Mouse (Mus musculus) activated CD4-positive, CD25-positive, alpha-beta regulatory T cell, adult 4 months (primary cell): ENCODE results near the gene Gm20683. TPM values are rescaled to one million over a fixed set of nuclear protein-coding genes. Genes with fewer than 3 reads are reported as not detected.
A peak's percentile ranks its signal among the peaks of the same experiment; 100 is the strongest.
"Not testable (repeated sequence)": the region's sequence is repeated elsewhere in the genome, so short reads cannot be mapped to it uniquely, and the experiment has no call there.

ENCODE experiments used
- ATAC-seq: one replicate; pipeline ENCODE4 v1.8.0; 2017
- polyA plus RNA-seq, 2 experiments: library from polyadenylated mRNA; unstranded; fragments of 100-300 nt; shearing (Covaris generic); gene quantifications; one replicate each; pipeline ENCODE4 v1.2.1; 2017

The Gm20683 gene
- polyA plus RNA-seq, 2 experiments from 2014 or later, result 1.1 TPM; not detected in 1

DNA sequence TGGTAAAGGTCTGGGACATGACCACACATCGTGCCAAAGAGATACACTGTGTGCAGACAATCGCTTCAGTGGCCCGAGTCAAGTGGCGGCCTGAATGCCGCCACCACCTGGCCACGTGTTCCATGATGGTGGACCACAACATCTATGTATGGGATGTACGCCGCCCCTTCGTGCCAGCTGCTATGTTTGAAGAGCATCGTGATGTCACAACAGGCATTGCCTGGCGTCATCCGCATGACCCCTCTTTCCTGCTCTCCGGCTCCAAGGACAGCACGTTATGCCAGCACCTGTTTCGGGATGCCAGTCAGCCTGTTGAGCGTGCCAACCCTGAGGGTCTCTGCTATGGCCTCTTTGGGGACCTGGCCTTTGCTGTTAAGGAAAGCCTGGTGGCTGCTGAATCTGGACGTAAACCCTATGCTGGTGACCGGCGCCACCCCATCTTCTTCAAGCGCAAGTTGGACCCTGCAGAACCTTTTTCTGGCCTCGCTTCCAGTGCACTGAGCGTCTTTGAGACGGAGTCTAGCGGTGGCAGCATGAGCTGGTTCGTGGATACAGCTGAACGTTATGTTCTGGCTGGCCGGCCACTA is 15.5 kb downstream of the Gm20683 start:
- no peak for ATAC-seq

GRCm38 (mm10) chr17:25825311-25825710 is 16.3 kb downstream of the Gm20683 start:
- ATAC-seq, result no peak

- ATAC-seq, result no peak
Measured at GRCm38 (mm10) chr17:25824362-25825142, 17.0 kb downstream of the Gm20683 start.

GRCm38 (mm10) chr17:25823452-25823851 is 18.1 kb downstream of the Gm20683 start, which contains the start of gene Wdr24:
TSS of gene Wdr24 (plus strand) at chr17:25823627.
- peak; percentile 94 for ATAC-seq

DNA sequence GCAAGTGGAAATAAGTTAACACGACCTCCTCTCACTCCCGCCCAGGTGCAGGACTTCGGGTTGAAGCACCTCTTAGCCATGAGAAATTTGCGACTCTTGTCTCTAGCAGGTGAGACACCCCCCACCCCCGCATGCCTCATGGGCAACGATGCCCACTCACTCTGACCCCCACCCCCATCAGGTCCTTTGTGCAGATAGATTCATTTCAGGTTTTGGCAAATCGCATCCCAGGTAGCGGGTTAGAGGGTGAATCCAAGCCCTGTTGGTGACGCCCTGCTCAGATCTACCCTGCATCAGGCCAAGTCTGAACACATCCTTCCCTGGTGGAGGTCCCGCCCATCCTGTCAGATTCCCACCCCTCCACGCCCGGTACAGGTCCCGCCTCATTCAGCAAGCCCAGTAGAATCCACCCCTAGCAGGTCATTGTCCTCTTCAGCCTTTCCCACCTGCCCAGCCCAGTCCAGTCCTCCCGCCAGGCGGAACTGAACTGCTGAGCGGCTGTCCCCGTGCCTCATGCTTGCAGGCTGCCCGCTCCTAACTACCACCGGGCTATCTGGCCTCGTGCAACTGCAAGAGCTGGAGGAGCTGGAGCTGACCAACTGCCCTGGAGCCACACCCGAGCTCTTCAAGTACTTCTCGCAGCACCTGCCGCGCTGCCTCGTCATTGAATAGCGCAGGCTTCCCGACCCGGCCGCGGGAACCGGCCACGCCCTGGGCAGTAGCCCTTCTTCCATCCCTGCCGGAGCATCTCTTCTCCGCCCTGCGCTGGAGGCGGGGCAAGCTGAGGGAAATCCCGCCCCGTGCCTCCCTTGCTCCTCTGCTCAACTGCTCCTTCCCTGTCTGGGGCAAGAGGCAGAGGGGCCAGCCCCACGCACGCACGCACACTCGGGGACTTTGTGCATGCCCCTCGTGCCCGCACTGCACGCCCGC is 22.4 kb downstream of the Gm20683 start:
- no peak for ATAC-seq

DNA sequence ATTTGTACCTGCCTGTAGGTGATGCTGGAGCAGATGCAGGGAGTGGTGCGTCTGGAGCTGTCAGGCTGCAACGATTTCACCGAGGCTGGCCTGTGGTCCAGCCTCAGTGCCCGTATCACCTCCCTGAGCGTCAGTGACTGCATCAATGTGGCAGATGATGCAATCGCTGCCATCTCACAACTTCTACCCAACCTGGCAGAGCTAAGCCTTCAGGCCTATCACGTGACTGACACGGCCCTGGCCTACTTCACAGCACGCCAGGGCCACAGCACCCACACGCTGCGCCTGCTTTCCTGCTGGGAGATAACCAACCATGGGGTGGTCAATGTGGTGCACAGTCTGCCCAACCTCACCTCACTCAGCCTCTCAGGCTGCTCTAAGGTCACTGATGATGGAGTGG is 23.9 kb downstream of the Gm20683 start:
- ATAC-seq, result no peak

DNA sequence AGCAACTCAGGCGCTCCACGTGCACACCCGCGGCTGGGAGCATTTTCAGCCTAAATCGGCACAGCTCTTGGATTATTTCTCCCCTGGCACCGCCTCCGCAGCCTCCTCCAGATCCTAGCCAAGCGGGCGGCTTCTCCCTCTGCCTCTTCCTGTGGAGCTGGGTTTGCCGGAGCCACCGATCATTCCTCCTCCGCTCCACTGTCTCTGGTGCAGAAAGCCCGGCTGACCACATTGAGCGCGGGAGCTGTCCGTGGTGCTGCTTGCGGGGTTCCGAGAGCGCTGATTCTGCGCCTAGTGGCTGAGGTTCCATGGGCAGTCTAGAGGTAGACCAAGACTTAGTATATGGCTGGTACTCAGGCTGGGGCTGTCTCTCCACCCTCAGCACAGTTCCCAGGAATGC is 28.1 kb downstream of the Gm20683 start:
- ATAC-seq, result peak; percentile 43

DNA sequence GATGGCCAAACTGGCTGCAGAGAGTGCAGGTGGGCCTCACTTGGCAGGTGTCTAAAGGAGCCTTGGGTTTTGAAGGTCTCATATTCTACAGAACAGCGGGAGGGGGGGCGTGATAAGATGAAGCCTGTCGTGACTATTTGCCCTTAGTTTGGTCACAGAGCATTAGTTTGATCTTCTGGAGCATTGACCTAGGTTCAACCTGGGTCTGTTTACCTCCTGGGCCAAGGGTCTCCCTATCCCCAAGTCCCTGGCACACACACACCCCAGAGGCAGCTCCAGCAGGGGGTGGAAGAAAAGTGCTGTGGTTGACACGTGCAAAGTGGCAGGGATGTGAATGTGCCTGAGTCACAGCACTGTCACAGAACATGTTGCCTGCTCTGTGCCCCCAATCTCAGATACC is 30.7 kb downstream of the Gm20683 start:
- ATAC-seq, result no peak

DNA sequence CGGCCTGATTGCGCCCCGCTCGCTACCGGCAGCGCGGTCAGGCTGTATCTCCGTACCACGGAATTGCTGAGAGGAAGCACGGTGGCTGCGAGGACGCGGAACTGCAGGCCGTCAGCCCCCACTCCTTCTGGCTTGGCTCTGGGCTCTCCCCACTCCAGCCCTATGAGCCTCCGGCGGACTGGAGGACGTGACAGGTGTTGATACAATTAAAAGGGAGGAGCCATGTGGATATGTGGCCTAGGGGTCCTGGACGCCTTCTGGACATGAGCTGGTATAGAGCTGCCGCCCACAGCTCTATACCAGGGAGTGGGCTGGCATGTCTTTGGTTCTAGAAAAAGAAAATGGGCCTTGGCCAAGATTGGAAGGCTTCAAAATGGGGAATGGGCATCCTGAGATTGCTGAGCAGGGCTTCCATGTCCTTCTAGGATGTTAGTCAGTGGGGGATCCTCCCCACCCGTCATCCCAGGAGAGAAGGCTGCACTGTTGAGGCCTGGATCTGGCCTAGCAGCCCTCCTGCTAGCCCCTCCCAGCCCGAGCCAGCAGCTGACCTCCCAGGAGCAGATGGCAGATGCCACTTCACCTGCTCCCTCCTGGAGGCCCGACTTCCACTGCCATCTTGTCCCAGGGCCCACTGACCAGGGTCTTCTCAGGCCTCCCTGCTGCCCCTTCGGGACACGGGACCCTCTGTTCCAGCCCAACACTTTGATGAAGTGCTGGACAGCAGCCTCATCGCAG is 31.8 kb downstream of the Gm20683 start:
- ATAC-seq, result no peak

GRCm38 (mm10) chr17:25808789-25809605 is 32.6 kb downstream of the Gm20683 start, which contains the start of gene Fbxl16:
TSS of gene Fbxl16 (plus strand) at chr17:25809085.
- no peak for ATAC-seq

DNA sequence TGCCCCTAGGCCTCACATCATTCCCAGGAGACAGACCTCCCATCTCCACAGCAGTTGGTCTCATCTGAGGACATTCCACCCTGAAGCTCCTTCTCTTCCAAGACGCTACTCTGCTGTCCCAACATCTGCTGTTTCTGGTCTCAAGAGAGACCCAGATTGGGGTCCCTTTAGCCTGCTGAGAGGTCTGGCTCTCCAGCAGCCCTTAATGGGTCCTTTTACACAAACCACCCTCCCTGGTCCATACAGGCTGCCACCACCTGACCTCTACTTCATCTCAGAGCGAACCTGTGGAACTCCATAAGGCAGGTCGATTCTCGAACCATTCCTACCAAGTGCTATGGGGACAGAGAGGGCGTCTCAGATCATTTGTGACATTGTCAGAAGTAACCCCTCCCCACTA is 33.5 kb downstream of the Gm20683 start:
- ATAC-seq, result no peak

GRCm38 (mm10) chr17:25807452-25807851 is 34.1 kb downstream of the Gm20683 start:
- ATAC-seq, result not testable (repeated sequence)

GRCm38 (mm10) chr17:25806507-25806906 is 35.1 kb downstream of the Gm20683 start:
- ATAC-seq, result no peak

GRCm38 (mm10) chr17:25802825-25803517 is 38.6 kb downstream of the Gm20683 start:
- ATAC-seq, result no peak

DNA sequence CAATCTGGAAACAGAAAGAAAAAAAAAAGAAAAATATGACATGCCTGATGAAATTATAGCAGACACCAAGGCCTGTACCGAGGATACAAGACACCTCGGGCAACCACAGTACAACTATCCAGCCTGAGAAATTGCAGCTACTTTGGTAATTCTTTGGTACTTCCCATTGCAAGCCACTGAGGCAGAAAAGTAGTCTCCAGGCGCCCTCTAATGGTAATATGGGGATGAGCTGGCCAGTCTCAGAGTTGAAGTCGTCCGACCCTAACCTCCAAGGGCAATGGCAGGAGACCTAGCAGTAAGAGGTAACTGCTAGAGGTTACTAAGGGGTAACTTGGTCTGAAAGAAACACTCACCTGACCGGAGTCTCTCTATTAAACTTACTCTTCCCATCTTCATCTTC is 40.5 kb downstream of the Gm20683 start:
- peak; percentile 84 for ATAC-seq

DNA sequence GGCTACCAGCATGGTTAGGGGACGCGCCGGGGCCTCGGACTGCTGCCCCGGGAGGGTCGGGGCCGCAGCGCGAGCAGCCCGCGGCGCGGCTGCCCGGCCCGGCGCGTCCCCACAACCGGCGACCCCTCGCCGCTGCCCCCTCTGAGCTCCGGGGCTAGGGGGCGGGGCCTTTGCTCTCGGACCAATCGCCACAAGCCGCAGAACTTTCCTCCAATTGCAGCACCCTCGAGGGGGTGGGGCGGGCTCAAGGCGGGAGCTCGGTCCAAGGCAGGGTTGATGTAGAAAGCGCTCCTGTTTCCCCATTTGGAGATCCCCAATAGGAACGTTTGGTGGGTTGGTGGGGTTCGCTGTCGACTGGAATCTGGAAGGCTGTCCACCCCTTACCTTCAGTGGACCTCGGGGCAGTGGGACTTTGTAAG is 44.6 kb downstream of the Gm20683 start, which contains the start of gene Metrn:
Metrn (minus strand) TSS at position 186 of the 419 bp plus-strand sequence.
- ATAC-seq, result peak; percentile 33

- ATAC-seq, result no peak
Measured at GRCm38 (mm10) chr17:25796211-25796771, 45.3 kb downstream of the Gm20683 start.

DNA sequence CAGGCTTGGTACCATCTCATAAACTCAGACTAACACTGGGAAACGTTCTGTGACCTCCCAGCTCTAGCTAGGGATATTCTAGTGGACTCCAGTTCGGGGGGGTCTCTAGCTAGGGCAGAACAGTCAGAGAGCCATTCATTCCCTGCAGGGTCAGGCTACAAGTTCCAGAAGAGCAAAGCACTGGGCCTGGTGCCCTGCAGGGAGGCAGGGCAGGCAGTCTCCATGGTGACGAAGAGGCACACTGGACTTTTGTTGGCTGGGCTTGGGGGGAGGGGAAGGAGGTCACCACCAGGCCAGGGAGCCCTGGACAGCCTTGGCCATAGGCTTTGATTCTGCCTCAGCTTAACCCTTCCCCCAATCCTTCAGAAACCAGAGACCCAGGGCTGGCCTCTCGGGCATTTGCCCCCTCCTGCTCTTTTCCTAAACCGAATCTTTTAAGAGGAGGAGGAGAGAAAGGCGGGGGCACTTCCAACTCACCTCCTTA is 45.9 kb downstream of the Gm20683 start, which contains the start of gene AC134908.4:
AC134908.4 (minus strand) TSS at position 51 of the 484 bp plus-strand sequence.
- ATAC-seq, result no peak

DNA sequence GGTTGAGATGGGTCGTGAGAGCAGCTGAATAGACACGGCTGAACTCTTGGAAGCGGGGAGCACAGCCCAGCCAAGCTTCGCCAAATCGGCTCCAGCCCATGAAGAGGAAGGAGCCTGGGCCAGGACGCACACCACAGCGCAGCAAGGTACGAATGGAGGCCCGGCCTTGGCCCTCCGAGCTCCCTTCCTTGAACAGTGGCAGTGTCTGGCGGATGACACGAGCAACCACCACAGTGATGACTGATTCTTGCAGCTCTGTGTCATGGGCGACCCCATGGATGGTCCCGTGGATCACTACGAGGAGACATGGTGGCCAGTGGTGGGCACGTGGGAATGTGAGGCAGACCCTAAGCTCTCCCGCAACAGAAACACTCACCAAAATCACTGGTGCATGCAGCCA is 46.6 kb downstream of the Gm20683 start:
- no peak for ATAC-seq

DNA sequence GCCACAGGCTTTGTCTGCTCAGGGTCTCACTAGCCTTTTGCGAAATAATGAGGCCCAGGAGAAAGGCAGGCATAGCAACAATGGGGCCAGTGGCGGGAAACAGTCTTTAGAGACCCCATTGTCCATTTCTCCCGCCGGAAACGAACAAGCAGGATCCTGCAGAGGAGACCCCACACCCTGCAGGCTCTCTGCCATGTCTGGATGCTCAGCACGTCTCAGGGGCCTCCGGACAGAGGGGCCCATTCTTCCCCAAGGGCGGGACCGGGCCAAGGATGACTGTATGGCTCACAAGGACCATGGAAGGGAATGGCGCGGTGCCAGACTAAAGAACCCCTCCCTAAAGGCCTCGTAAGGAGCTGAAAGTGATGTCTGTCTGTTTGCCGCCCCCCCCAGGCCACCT is 47.4 kb downstream of the Gm20683 start:
- no peak for ATAC-seq
